Mouse (Mus musculus): ENCODE data around the gene Rabgef1. TPM values are rescaled to one million over a fixed set of nuclear protein-coding genes. Genes with fewer than 3 reads are reported as not detected.

Rabgef1 gene
- total RNA-seq, 1 experiment from 2014 or later = 58.2 TPM

GRCm38 (mm10) chr5:130203948-130204347, 32.4 kb downstream of the Rabgef1 start:
- ATAC-seq (ENCODE audit: extremely low read depth, insufficient number of reproducible peaks, low FRiP score, poor library complexity, severe bottlenecking) = no peak

- ATAC-seq (ENCODE audit: extremely low read depth, insufficient number of reproducible peaks, low FRiP score, poor library complexity, severe bottlenecking) = peak; percentile 31; the same call in 1 of the 2 replicates
Measured at GRCm38 (mm10) chr5:130204560-130204959, 33.0 kb downstream of the Rabgef1 start.

GRCm38 (mm10) chr5:130205441-130206023, 33.9 kb downstream of the Rabgef1 start:
- peak; percentile 25; the same call in 1 of the 2 replicates for ATAC-seq (ENCODE audit: extremely low read depth, insufficient number of reproducible peaks, low FRiP score, poor library complexity, severe bottlenecking)

- ATAC-seq (ENCODE audit: extremely low read depth, insufficient number of reproducible peaks, low FRiP score, poor library complexity, severe bottlenecking) = no peak
Measured at GRCm38 (mm10) chr5:130207299-130207698, 35.7 kb downstream of the Rabgef1 start.

GRCm38 (mm10) chr5:130212956-130213355, 41.4 kb downstream of the Rabgef1 start:
- no peak for ATAC-seq (ENCODE audit: extremely low read depth, insufficient number of reproducible peaks, low FRiP score, poor library complexity, severe bottlenecking)

GRCm38 (mm10) chr5:130216781-130217180, 45.2 kb downstream of the Rabgef1 start, which contains the start of gene Tmem248:
TSS of gene Tmem248 (plus strand) at chr5:130217081.
- no peak for ATAC-seq (ENCODE audit: extremely low read depth, insufficient number of reproducible peaks, low FRiP score, poor library complexity, severe bottlenecking)

- no peak for ATAC-seq (ENCODE audit: extremely low read depth, insufficient number of reproducible peaks, low FRiP score, poor library complexity, severe bottlenecking)
Measured at GRCm38 (mm10) chr5:130217406-130217805, 45.8 kb downstream of the Rabgef1 start.

GRCm38 (mm10) chr5:130218336-130218735, 46.7 kb downstream of the Rabgef1 start:
- no peak for ATAC-seq (ENCODE audit: extremely low read depth, insufficient number of reproducible peaks, low FRiP score, poor library complexity, severe bottlenecking)

- ATAC-seq (ENCODE audit: extremely low read depth, insufficient number of reproducible peaks, low FRiP score, poor library complexity, severe bottlenecking) = no peak
Measured at GRCm38 (mm10) chr5:130221316-130221715, 49.7 kb downstream of the Rabgef1 start.

- ATAC-seq (ENCODE audit: extremely low read depth, insufficient number of reproducible peaks, low FRiP score, poor library complexity, severe bottlenecking) = no peak
Measured at GRCm38 (mm10) chr5:130221760-130222145, 50.2 kb downstream of the Rabgef1 start.

- peak; percentile 76 for ATAC-seq (ENCODE audit: extremely low read depth, insufficient number of reproducible peaks, low FRiP score, poor library complexity, severe bottlenecking)
Measured at GRCm38 (mm10) chr5:130222146-130223004, 50.8 kb downstream of the Rabgef1 start.

- ATAC-seq (ENCODE audit: extremely low read depth, insufficient number of reproducible peaks, low FRiP score, poor library complexity, severe bottlenecking) = no peak
Measured at GRCm38 (mm10) chr5:130226790-130227189, 55.2 kb downstream of the Rabgef1 start.

- no peak for ATAC-seq (ENCODE audit: extremely low read depth, insufficient number of reproducible peaks, low FRiP score, poor library complexity, severe bottlenecking)
Measured at GRCm38 (mm10) chr5:130228120-130228519, 56.5 kb downstream of the Rabgef1 start.

- no peak for ATAC-seq (ENCODE audit: extremely low read depth, insufficient number of reproducible peaks, low FRiP score, poor library complexity, severe bottlenecking)
Measured at GRCm38 (mm10) chr5:130236302-130236701, 64.7 kb downstream of the Rabgef1 start.

GRCm38 (mm10) chr5:130239236-130239635, 67.6 kb downstream of the Rabgef1 start:
- ATAC-seq (ENCODE audit: extremely low read depth, insufficient number of reproducible peaks, low FRiP score, poor library complexity, severe bottlenecking) = no peak

GRCm38 (mm10) chr5:130239856-130240255, 68.3 kb downstream of the Rabgef1 start:
- no peak for ATAC-seq (ENCODE audit: extremely low read depth, insufficient number of reproducible peaks, low FRiP score, poor library complexity, severe bottlenecking)

GRCm38 (mm10) chr5:130241426-130241825, 69.8 kb downstream of the Rabgef1 start:
- ATAC-seq (ENCODE audit: extremely low read depth, insufficient number of reproducible peaks, low FRiP score, poor library complexity, severe bottlenecking) = no peak

GRCm38 (mm10) chr5:130247823-130248222, 76.2 kb downstream of the Rabgef1 start:
- 0 out of 2 replicates have a peak, but pooled peaks have one; percentile 39 for ATAC-seq (ENCODE audit: extremely low read depth, insufficient number of reproducible peaks, low FRiP score, poor library complexity, severe bottlenecking)

- ATAC-seq (ENCODE audit: extremely low read depth, insufficient number of reproducible peaks, low FRiP score, poor library complexity, severe bottlenecking) = no peak
Measured at GRCm38 (mm10) chr5:130254164-130255016, 82.8 kb downstream of the Rabgef1 start.

Measured in neutrophil, adult 5-6 weeks (primary cell).